Mouse (Mus musculus) C3H10T1/2 (cell line): ENCODE measurements around the gene Rhox4e. TPM values are rescaled to one million over a fixed set of nuclear protein-coding genes. Genes with fewer than 3 reads are reported as not detected.

Source experiments
- polyA plus RNA-seq, 2 experiments: library from polyadenylated mRNA; unstranded; fragments of >200 nt; fragmentation: generic; extraction: Trizol; gene quantifications; one replicate each; pipeline ENCODE4 v1.2.1; 2012; ENCODE audit warnings: missing spikeins in 2 of 2

Gene Rhox4e
- not detected for polyA plus RNA-seq

GRCm38 (mm10) chrX:37557112-37557511 is at the start of gene Rhox4e:
TSS of gene Rhox4e (plus strand) at chrX:37557412.

GRCm38 (mm10) chrX:37514059-37514458 is 43.2 kb upstream of the Rhox4e start, which contains the start of gene Rhox4d:
TSS of gene Rhox4d (plus strand) at chrX:37514359.

GRCm38 (mm10) chrX:37530152-37530551 is 27.1 kb upstream of the Rhox4e start, which contains the start of gene Rhox2e:
TSS of gene Rhox2e (plus strand) at chrX:37530452.

GRCm38 (mm10) chrX:37541719-37542118 is 15.5 kb upstream of the Rhox4e start, which contains the start of gene Rhox3e:
TSS of gene Rhox3e (plus strand) at chrX:37542019.

GRCm38 (mm10) chrX:37571105-37571504 is 13.9 kb downstream of the Rhox4e start, which contains the start of gene Rhox2f:
TSS of gene Rhox2f (plus strand) at chrX:37571405.

GRCm38 (mm10) chrX:37580692-37581091 is 23.5 kb downstream of the Rhox4e start, which contains the start of gene Rhox3f:
TSS of gene Rhox3f (plus strand) at chrX:37580992.

GRCm38 (mm10) chrX:37607604-37608003 is 50.4 kb downstream of the Rhox4e start, which contains the start of gene Rhox4f:
TSS of gene Rhox4f (minus strand) at chrX:37607704.

Other genes starting within 250 kb of the Rhox4e start
- gene Rhox3a2, start 177.4 kb upstream of the Rhox4e start, polyA plus RNA-seq, result not detected
- gene Rhox4a2, start 166.6 kb upstream of the Rhox4e start, polyA plus RNA-seq, result not detected
- not detected for gene Rhox2b, start 145.3 kb upstream of the Rhox4e start, polyA plus RNA-seq
- not detected for gene Rhox4b, start 124.9 kb upstream of the Rhox4e start, polyA plus RNA-seq
- not detected for gene Rhox2c, start 103.7 kb upstream of the Rhox4e start, polyA plus RNA-seq
- not detected for gene Rhox3c, start 98.8 kb upstream of the Rhox4e start, polyA plus RNA-seq
- not detected for gene Rhox4c, start 77.1 kb upstream of the Rhox4e start, polyA plus RNA-seq
- gene Rhox2d, start 64.0 kb upstream of the Rhox4e start, polyA plus RNA-seq, result not detected
- gene Rhox4d, start 43.1 kb upstream of the Rhox4e start, polyA plus RNA-seq, result not detected
- not detected for gene Rhox2e, start 27.0 kb upstream of the Rhox4e start, polyA plus RNA-seq
- not detected for gene Rhox3e, start 15.4 kb upstream of the Rhox4e start, polyA plus RNA-seq
- not detected for gene Rhox2f, start 14.0 kb downstream of the Rhox4e start, polyA plus RNA-seq
- not detected for gene Rhox3f, start 23.6 kb downstream of the Rhox4e start, polyA plus RNA-seq
- gene Rhox4f, start 50.3 kb downstream of the Rhox4e start, polyA plus RNA-seq, result not detected
- not detected for gene Rhox3g, start 71.2 kb downstream of the Rhox4e start, polyA plus RNA-seq
- gene Rhox2g, start 86.1 kb downstream of the Rhox4e start, polyA plus RNA-seq, result not detected
- not detected for gene Rhox4g, start 93.9 kb downstream of the Rhox4e start, polyA plus RNA-seq
- not detected for gene Rhox3h, start 111.4 kb downstream of the Rhox4e start, polyA plus RNA-seq
- under 1 TPM in 1 of 2 experiments, not detected in 1; 0.04 TPM for gene Rhox2h, start 115.9 kb downstream of the Rhox4e start, polyA plus RNA-seq
- gene Rhox5, start 247.4 kb downstream of the Rhox4e start, polyA plus RNA-seq, result 1 to 10 TPM; 3.4 to 8.1 TPM